Mouse (Mus musculus) erythroid progenitor cell, adult 5-6 weeks (primary cell): ENCODE results near the gene 3110001I22Rik. TPM values are rescaled to one million over a fixed set of nuclear protein-coding genes. Genes with fewer than 3 reads are reported as not detected.
"Not testable (repeated sequence)": the region's sequence is repeated elsewhere in the genome, so short reads cannot be mapped to it uniquely, and the experiment has no call there.

Source experiments
- ATAC-seq: replicated peaks from 2 replicates; pipeline ENCODE4 v1.8.0; 2016; ENCODE audit warnings: moderate number of reproducible peaks, mild to moderate bottlenecking, moderate TSS enrichment, inconsistent platforms; ENCODE audit not compliant: poor library complexity, low FRiP score, severe bottlenecking
- total RNA-seq, 2 experiments: library from RNA; stranded (forward) in 1 of 2; stranded (reverse) in 1 of 2; fragments of 150-400 nt in 1 of 2; fragments of 186-747, 209-891 nt in 1 of 2; gene quantifications; 2 replicates each; pipeline versions ENCODE4 v1.2.3 to v1.2.4; 2015 to 2017; ENCODE audit warnings: low replicate concordance in 2 of 2

The 3110001I22Rik gene
- total RNA-seq (2015; ENCODE audit: low replicate concordance), result 3.6 and 4.2 TPM in 2 replicates
- 5.7 and 10.8 TPM in 2 replicates for total RNA-seq (2017; ENCODE audit: low replicate concordance)

- ATAC-seq, result peak; percentile 76
These were observed at the start of gene 3110001I22Rik, which contains the start of gene Bfar for GRCm38 (mm10) chr16:13671685-13672385. Gene 3110001I22Rik (plus strand): TSS chr16:13671929. Gene Bfar (plus strand): TSS chr16:13671858.

- ATAC-seq, result no peak
These were observed 43.4 kb upstream of the 3110001I22Rik start for GRCm38 (mm10) chr16:13628345-13628744.

- not testable (repeated sequence) for ATAC-seq
These were observed 33.5 kb upstream of the 3110001I22Rik start for GRCm38 (mm10) chr16:13638198-13638597.

GRCm38 (mm10) chr16:13639508-13639907 lies 32.2 kb upstream of the 3110001I22Rik start:
- ATAC-seq, result no peak

- no peak for ATAC-seq
These were observed 31.7 kb upstream of the 3110001I22Rik start for GRCm38 (mm10) chr16:13640064-13640463.

- ATAC-seq, result no peak
These were observed 27.3 kb upstream of the 3110001I22Rik start for GRCm38 (mm10) chr16:13644474-13644873.

- no peak for ATAC-seq
These were observed 25.8 kb upstream of the 3110001I22Rik start for GRCm38 (mm10) chr16:13645930-13646329.

- ATAC-seq, result no peak
These were observed 12.8 kb upstream of the 3110001I22Rik start for GRCm38 (mm10) chr16:13658886-13659285.

GRCm38 (mm10) chr16:13660736-13661135 lies 11.0 kb upstream of the 3110001I22Rik start:
- no peak for ATAC-seq

GRCm38 (mm10) chr16:13667878-13668343 lies 3.8 kb upstream of the 3110001I22Rik start, which contains the start of gene Parn:
Gene Parn (minus strand): TSS chr16:13668170.
- peak; percentile 83 for ATAC-seq

- no peak for ATAC-seq
These were observed 3.2 kb upstream of the 3110001I22Rik start for GRCm38 (mm10) chr16:13668402-13669108.

GRCm38 (mm10) chr16:13669282-13669681 lies 2.4 kb upstream of the 3110001I22Rik start:
- no peak for ATAC-seq

GRCm38 (mm10) chr16:13670896-13671295 lies 833 bp upstream of the 3110001I22Rik start:
- not testable (repeated sequence) for ATAC-seq

GRCm38 (mm10) chr16:13672386-13672898 lies 713 bp downstream of the 3110001I22Rik start:
- peak; percentile 68 for ATAC-seq

- no peak for ATAC-seq
These were observed 1.4 kb downstream of the 3110001I22Rik start for GRCm38 (mm10) chr16:13673114-13673513.

GRCm38 (mm10) chr16:13674511-13674910 lies 2.8 kb downstream of the 3110001I22Rik start:
- no peak for ATAC-seq

GRCm38 (mm10) chr16:13678601-13679319 lies 7.0 kb downstream of the 3110001I22Rik start:
- ATAC-seq, result no peak

GRCm38 (mm10) chr16:13698998-13699397 lies 27.3 kb downstream of the 3110001I22Rik start:
- ATAC-seq, result no peak

GRCm38 (mm10) chr16:13702184-13702583 lies 30.5 kb downstream of the 3110001I22Rik start:
- ATAC-seq, result no peak

GRCm38 (mm10) chr16:13704676-13705075 lies 32.9 kb downstream of the 3110001I22Rik start:
- no peak for ATAC-seq
